Mouse (Mus musculus) cerebellum, adult 2 months (tissue): Measurements from ENCODE around the gene Gpn2. TPM values are rescaled to one million over a fixed set of nuclear protein-coding genes. Genes with fewer than 3 reads are reported as not detected.

ENCODE experiments used
- DNase-seq, 2 experiments: peaks; one replicate each; pipeline ENCODE4 v3.0.0; 2021
- H3K27ac ChIP-seq: fragments of 200-500 bp; 2 replicates; pipeline ENCODE4 v1.5.1; 2012; ENCODE audit warnings: low read length, control low read depth, inconsistent platforms; ENCODE audit not compliant: insufficient read depth
- H3K27me3 ChIP-seq: fragments of 200-500 bp; 2 replicates; pipeline ENCODE4 v1.6.1; 2012; ENCODE audit warnings: inconsistent platforms, mild to moderate bottlenecking, low read length, moderate library complexity; ENCODE audit not compliant: control insufficient read depth, insufficient read depth
- H3K4me1 ChIP-seq: fragments of 200-500 bp; 2 replicates; pipeline ENCODE4 v1.6.1; 2011; ENCODE audit warnings: low read length; ENCODE audit not compliant: control insufficient read depth, insufficient read depth
- H3K4me3 ChIP-seq: fragments of 200-500 bp; replicated peaks from 2 replicates; pipeline ENCODE3; 2011; ENCODE audit warnings: mild to moderate bottlenecking, low read depth, low read length, control low read depth; ENCODE audit not compliant: insufficient read depth
- CTCF ChIP-seq: fragments of 200-500 bp; IDR thresholded peaks from 2 replicates; pipeline ENCODE4 v1.5.1; 2011; ENCODE audit warnings: low read depth, mild to moderate bottlenecking, control low read depth, low read length, moderate library complexity, borderline replicate concordance; ENCODE audit not compliant: insufficient read depth
- POLR2A ChIP-seq: fragments of 200-500 bp; IDR thresholded peaks from 2 replicates; pipeline ENCODE4 v1.6.1; 2011; ENCODE audit warnings: low read length, control low read depth, borderline replicate concordance; ENCODE audit not compliant: insufficient read depth
- WGBS: fragments of 180-500 bp; shearing (Covaris S2); methylation state at CpG from one replicate; pipeline ENCODE4 v1.1.7; 2018; 5-methylcytosine and 5-hydroxymethylcytosine counted together
- polyA plus RNA-seq: library from polyadenylated mRNA; depleted of rRNA; stranded (reverse); fragments of >200 nt; gene quantifications from 2 replicates; pipeline ENCODE4 v1.2.3, GENCODE M21; 2012

The Gpn2 gene
- polyA plus RNA-seq, 1 experiment = 23.9 TPM

DNA sequence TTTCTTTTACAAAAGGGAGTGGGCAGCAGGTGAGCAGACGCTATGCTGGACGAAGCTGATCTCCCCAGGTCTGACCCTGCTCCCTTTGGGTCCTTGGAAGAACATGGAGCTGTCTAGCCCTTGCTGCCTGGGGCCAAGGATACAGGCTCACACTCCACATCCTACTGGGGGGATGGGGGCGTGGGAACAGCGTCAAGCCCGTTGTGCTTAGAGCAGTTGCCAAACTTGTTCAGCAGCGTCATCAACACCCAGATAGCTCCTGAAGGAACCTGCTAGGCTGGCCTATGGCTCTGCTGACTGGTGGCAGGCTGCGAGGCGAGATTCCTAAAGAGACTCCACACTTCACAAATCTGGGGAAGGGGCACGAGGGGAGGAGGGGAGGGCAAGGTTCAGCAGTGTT, 21.2 kb downstream of the Gpn2 start:
- H3K4me3 ChIP-seq = no peak overlapping the region
- 55% methylated on average over 9 of the region's 9 CpGs for WGBS
- no peak for DNase-seq

DNA sequence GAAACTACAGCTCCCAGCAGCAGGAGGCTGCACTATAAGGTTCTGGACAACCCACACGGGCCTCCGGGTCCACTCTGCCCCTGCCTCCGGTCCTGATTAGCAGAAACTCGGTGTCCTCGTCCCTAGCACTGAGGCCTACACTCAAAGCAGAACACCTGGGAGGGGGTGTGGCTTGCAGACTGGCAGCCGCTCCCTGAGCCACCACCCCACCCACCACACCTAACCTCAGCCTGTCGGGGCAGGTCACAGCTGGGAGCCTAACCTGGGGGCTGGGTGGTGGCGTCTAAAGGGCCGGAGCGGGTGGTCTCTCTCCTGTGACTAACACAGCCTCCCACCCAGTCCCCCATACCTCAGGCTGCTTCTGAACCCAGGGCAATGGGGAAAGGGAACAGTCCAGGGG, 23.1 kb downstream of the Gpn2 start:
- H3K4me1 ChIP-seq = no peaks in the 10 kb centered on the region
- no peak overlapping the region for H3K27ac ChIP-seq

More for the DNA sequence above, 21.2 kb downstream of the Gpn2 start:
- TF ChIP-seq CTCF (no peak), POLR2A (no peak)
- Histone ChIP-seq H3K4me1 (peaks cover 2% of the 10 kb centered on the region; the same call in 1 of the 2 replicates), H3K27me3 (no peaks in the 10 kb centered on the region), H3K27ac (no peak overlapping the region)

DNA sequence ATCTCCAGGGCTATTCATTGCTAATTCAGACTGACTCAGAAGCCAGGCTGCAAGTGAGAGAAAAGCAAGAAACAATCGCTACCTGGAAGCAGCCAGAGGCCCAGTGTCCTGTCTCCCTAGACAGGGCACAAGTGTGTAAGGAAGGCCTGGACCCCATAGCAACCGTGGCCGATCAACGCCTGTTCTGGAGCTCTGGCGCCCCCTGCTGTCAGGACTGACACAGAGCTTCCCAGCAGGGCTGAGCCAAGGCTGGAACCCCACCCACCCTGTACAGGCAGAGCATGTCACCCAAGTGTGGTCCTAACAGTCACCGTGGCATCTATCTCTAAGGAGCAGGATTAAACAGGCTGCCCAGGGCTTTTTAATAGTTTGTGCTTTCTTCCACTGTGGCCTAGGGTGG, 25.6 kb downstream of the Gpn2 start:
- Histone ChIP-seq H3K4me3 (no peak overlapping the region), H3K27me3 (no peaks in the 10 kb centered on the region), H3K27ac (no peak overlapping the region), H3K4me1 (peaks cover 6% of the 10 kb centered on the region)
- peak; percentile 67 to 75 for DNase-seq
- 16% methylated on average over 6 of the region's 6 CpGs for WGBS
- TF ChIP-seq POLR2A (no peak), CTCF (peak; percentile 80)

More for the DNA sequence above, 23.1 kb downstream of the Gpn2 start:
- no peaks in the 10 kb centered on the region for H3K27me3 ChIP-seq
- no peak overlapping the region for H3K4me3 ChIP-seq
- no peak for DNase-seq
- TF ChIP-seq CTCF (no peak), POLR2A (no peak)
- WGBS = 79% methylated on average over 10 of the region's 10 CpGs

DNA sequence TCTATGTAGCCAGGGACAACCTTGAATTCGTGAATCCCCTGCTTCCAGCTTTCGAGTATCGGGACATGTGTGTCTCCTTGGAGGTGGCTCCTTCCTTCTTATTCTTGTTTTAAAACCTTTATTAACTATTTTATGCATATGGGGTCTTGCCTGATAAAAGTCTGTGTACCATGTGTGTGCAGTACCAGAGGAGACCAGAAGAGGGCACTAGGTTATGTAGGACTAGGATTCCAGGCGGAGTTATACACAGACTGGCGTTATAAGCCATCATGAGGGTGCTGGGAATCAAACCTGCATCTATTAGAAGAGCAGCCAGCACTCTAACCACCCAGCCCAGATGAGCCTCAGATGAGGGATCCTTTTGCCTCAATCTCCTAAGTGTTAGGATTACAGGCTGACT, 27.7 kb downstream of the Gpn2 start:
- DNase-seq = no peak
- WGBS = 97% methylated on average over 5 of the region's 5 CpGs
- Histone ChIP-seq H3K27ac (no peak overlapping the region), H3K4me3 (no peak overlapping the region), H3K4me1 (peaks cover 9% of the 10 kb centered on the region), H3K27me3 (no peaks in the 10 kb centered on the region)
- TF ChIP-seq CTCF (no peak), POLR2A (no peak)

DNA sequence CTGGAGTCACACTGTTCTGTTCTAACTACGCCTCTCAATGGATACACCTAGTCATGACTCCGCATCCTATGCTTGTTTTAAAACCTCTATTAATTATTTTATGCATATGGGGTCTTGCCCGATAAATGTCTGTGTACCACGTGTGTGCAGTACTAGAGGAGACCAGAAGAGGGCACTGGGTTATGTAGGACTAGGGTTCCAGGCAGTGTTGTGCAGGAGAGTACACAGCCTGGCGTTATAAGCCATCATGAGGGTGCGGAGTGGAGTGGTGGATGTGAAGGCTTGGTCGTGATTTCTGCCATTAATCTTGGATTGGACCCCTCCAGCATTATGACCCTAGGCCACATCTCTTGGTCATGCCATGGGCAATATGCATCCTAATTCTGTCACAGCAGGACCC, 28.3 kb downstream of the Gpn2 start:
- no peak for DNase-seq
- Histone ChIP-seq H3K27me3 (no peaks in the 10 kb centered on the region), H3K27ac (no peak overlapping the region), H3K4me3 (no peak overlapping the region), H3K4me1 (peaks cover 9% of the 10 kb centered on the region)
- peak; percentile 20; the same call in 1 of the 2 replicates for TF ChIP-seq CTCF
- TF ChIP-seq POLR2A = no peak
- WGBS = 97% methylated on average over 7 of the region's 7 CpGs

DNA sequence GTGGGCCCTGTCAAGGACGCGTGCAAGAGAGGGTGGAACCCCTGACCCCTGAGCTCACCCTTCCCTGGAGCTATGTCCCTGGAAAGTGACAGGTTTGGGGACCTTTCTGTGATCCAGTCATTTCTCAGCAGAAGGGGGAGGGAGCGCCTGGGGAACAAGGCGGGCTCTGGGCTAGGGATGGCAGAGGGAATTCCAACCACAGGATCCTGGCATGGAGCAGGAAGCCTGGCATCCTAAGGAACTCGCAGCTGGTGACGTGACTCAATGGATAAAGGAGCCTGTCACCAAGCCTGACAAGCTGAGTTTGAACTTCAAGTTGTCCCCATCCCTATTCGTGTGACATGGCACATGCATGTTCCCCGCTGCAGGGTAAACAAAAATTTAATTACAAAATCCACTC, 28.9 kb downstream of the Gpn2 start:
- TF ChIP-seq CTCF = no peak
- TF ChIP-seq POLR2A = no peak

DNA sequence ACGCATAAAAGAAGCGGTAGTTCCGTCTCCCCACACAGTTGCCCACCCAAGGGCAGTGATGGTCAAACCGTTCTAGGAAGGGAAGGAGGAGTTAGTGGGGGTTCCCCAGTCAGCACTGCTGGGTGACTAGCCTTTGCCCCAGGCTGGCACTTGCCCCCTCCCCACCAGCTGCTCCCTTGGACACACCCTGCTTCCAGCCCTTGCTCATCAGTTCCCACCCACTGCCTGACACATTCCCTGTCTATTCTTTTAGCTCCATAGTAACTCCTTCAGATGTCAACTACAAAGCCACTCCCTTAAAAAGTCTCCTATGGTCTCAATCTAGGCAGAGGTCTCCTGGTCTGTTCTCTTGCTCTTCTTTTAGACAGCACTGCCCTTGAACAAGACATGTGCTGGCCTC, 29.7 kb downstream of the Gpn2 start:
- no peak for TF ChIP-seq POLR2A
- TF ChIP-seq CTCF = no peak
- H3K27ac ChIP-seq = no peak overlapping the region
- H3K4me3 ChIP-seq = no peak overlapping the region
- peaks cover 9% of the 10 kb centered on the region for H3K4me1 ChIP-seq
- no peaks in the 10 kb centered on the region for H3K27me3 ChIP-seq
- 73% methylated on average over 4 of the region's 4 CpGs for WGBS
- DNase-seq = no peak

More for the DNA sequence above, 28.9 kb downstream of the Gpn2 start:
- no peak overlapping the region for H3K27ac ChIP-seq
- H3K4me1 ChIP-seq = peaks cover 9% of the 10 kb centered on the region
- H3K4me3 ChIP-seq = no peak overlapping the region
- 51% methylated on average over 8 of the region's 8 CpGs for WGBS
- no peaks in the 10 kb centered on the region for H3K27me3 ChIP-seq
- DNase-seq = no peak

DNA sequence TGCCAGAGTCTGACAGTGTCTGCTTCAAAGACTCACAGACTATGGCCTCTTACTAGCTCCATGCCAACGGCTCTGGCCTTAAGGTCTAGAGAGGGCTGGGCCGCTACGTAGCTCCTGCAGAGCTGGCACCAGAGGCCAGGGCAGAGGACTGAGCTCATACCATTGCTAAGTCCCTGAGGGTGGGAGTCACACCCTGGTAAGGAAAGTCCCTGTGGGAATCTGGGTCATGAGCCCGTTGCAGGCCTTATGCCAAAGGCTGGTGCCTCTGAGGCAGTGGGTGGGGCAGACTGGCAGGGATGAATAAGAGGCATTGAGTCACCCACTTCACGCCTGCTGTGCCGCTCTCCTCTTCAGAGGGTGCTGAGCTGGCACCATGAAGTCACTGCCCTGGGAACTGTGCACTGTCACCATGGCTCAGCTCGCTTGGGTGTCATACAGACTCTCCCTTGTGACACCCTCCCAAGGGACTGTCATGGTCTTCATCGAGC, 30.2 kb downstream of the Gpn2 start:
- H3K4me1 ChIP-seq = peaks cover 9% of the 10 kb centered on the region
- no peaks in the 10 kb centered on the region for H3K27me3 ChIP-seq
- DNase-seq = peak; percentile 52 to 58
- no peak overlapping the region for H3K4me3 ChIP-seq
- WGBS = 15% methylated on average over 8 of the region's 8 CpGs
- no peak overlapping the region for H3K27ac ChIP-seq
- TF ChIP-seq CTCF (no peak), POLR2A (no peak)
